Mouse (Mus musculus): ENCODE measurements around the gene Ptgdr.
"Not testable (repeated sequence)": the region's sequence is repeated elsewhere in the genome, so short reads cannot be mapped to it uniquely, and the experiment has no call there.

Gene Ptgdr

GRCm38 (mm10) chr14:44858868-44859613 is at the start of gene Ptgdr:
TSS of gene Ptgdr (minus strand) at chr14:44859375.
- no peak for DNase-seq

- DNase-seq = no peak
Measured at GRCm38 (mm10) chr14:44907774-44908173, 48.6 kb upstream of the Ptgdr start.

DNA sequence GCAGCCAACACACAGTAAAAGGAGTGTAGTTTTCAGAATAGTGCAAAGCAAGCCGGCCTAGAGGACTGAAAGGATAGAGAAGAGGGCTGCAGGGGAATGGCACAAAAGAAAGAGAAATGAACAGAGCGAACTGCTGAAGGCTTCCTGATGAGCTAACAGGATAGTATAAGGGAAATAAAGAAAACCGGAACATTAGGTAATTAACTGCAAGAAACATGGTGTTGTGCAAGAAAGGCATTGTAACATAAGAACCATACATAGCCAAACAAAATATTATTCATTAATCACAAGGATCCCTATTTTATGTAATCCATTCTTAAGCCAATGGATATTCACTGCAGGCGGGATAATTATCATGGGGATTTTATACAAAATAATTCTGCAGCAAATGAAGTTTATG is 45.0 kb upstream of the Ptgdr start:
- no peak for DNase-seq

DNA sequence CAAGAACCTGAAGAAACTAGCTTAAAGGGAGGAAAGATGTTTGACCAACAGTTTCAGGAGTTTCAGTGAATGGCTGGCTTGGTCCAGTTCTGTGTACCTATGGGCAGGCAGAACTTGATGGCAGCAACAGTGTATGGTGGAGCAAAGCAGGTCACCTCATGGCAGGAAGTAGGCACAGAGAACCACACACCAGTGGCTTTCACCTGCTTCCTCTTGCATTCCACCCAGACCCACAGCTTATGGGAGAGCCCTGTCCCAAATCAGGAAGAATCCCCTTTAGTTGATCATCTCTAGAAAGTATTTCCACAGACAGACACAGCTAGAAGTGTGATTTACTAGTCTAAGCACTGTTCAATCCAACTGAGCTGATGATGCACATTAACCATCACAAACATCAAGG is 42.6 kb upstream of the Ptgdr start:
- not testable (repeated sequence) for DNase-seq

GRCm38 (mm10) chr14:44891387-44892132 is 32.4 kb upstream of the Ptgdr start:
- DNase-seq = no peak

DNA sequence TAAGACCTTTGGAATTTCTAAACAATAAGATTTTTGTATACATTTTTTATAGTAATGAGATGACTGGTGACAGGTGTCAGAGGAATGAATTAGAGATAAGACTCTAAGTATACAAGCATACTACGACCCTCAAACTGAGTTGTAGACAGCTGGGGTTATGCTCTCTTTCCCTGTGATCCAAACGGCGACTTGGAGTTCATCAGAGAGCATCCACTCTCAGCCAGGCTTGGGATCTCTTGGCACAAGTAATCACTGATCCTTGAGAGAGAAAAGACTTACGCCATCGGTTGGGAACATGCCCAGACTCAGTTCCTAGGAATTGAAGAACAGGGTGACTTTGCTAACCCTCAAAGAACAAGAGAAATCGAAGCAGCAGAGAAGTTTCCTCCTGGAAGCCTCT is 10.5 kb upstream of the Ptgdr start:
- no peak for DNase-seq

- no peak for DNase-seq
Measured at GRCm38 (mm10) chr14:44865661-44866060, 6.5 kb upstream of the Ptgdr start.

- no peak for DNase-seq
Measured at GRCm38 (mm10) chr14:44863086-44863485, 3.9 kb upstream of the Ptgdr start.

DNA sequence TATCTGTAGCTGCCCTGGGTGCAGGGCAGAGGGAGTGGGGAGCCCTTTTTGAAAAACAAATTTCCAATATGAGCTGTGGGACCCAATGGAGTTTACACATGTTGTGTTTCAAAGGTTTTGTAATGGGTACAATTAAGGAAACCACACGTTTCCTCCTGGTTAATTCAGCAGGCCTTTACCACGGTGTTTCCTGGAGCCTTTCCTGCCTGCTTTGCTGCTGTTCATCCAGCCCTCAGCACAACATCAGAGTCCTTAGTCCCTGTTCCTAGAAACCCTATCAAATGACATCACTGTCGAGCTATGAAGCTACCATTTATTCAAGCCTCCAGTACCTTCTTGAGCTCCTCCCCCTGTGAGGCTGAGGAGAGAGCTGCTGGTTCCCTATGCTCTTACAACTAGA is 2.0 kb upstream of the Ptgdr start:
- DNase-seq = no peak

DNA sequence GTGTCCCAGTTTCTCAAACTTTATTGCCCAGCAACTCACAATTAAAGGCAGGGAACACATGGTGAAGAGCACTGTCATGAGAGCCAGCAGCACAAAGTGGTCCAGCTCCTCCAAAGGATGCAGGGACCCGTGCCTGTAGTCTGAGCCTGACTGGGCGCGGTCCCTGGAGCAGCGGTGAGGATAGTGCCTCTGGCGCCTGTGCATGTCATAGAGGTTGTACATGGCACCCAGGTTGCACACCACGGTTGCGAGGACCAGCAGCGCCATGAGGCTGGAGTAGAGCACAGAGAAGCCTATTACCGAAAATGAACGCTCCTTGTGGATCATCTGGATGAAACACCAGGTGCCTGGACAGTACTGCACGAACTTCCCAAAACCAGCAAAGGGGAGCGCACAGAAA is 803 bp downstream of the Ptgdr start:
- no peak for DNase-seq

- peak; percentile 35 for DNase-seq
Measured at GRCm38 (mm10) chr14:44850637-44851036, 8.5 kb downstream of the Ptgdr start.

GRCm38 (mm10) chr14:44847740-44848139 is 11.4 kb downstream of the Ptgdr start:
- no peak for DNase-seq

- no peak for DNase-seq
Measured at GRCm38 (mm10) chr14:44846558-44847263, 12.5 kb downstream of the Ptgdr start.

DNA sequence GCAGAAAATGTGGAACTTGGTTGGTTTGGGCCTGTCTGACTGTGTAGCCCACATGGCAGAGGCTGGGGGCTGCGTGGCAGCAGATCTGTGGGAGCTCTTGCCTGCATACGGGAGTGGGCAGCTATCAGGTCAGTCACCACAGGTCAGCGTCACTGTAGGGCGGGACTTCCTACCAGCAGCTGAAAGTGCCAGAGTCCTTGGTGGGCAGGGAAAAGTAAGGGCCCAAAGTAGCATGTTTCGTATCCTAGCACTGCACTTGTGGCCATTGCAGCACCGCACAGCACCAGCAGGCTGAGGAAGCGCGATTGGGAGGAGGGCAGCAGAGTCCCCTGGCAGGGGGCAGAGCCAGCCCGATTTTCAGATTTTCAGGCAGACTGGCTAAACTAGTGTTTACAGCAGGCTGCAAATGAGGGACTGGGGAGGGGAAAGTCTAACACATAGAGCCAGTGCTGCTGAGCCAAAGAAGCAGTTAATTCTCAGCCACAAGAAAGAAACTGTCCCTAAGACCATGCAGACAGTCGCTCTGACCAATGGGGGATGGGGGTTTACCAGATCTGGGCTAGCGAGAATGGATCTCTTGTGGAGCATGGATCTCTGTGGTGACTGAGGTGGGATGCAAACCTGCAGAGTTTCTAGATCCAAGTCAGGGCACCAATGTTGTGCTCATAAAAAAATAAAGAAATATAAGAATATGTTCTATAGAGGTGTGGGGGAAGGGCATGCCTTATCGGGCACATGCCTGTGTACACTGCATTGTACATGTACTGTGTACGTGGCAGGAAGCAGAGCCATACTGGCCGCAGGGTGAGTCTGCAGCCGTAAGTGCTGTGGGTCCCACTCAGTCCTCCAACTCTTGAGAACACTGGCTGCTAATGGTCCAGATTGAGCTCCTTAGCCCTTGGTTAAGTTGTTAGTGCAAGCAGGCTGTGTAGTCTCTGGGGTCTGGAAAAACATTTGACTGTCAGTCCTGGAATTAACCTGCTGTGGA is 15.1 kb downstream of the Ptgdr start:
- no peak for DNase-seq

- no peak for DNase-seq
Measured at GRCm38 (mm10) chr14:44838685-44839084, 20.5 kb downstream of the Ptgdr start.

GRCm38 (mm10) chr14:44835132-44835531 is 24.0 kb downstream of the Ptgdr start:
- DNase-seq = peak; percentile 50

DNA sequence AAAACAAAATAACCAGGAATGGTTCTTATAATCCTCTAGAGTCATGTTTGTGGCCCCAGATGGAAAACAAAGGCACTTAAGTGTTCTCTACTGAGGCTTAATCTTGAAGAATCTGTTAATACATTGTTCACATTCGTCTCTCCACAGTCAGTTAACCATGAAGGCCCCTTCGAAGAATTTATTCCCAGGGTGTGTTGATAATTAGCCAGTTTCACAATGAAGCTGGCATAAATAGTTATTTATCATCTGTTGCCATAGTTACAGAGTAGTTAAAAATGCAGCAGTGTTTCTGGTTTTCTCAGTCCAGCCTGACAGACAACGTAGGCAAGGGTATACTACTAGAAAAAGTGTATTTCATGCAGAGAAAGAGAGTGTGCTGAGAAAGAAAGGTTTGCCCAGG is 25.0 kb downstream of the Ptgdr start:
- peak; percentile 76 for DNase-seq

- peak; percentile 58 for DNase-seq
Measured at GRCm38 (mm10) chr14:44833096-44833495, 26.1 kb downstream of the Ptgdr start.

DNA sequence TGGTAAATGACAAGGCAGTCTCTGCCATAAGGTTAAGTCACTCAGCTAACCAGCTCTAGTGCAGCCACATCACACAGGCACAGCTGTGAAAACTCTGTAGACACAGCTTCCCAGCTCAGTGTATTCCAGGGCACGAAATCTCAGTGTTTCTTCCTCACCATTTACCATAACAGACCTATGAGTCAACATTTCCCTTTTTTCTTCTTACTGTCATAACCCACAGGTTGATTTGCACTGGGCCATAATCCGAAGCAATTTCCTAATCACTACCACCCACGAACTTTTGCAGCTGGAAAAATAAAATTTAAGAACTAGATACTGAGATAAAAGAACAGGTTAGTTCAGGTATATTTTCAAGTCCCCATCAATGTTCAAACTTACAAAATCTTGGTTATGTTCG is 31.4 kb downstream of the Ptgdr start:
- DNase-seq = no peak

DNA sequence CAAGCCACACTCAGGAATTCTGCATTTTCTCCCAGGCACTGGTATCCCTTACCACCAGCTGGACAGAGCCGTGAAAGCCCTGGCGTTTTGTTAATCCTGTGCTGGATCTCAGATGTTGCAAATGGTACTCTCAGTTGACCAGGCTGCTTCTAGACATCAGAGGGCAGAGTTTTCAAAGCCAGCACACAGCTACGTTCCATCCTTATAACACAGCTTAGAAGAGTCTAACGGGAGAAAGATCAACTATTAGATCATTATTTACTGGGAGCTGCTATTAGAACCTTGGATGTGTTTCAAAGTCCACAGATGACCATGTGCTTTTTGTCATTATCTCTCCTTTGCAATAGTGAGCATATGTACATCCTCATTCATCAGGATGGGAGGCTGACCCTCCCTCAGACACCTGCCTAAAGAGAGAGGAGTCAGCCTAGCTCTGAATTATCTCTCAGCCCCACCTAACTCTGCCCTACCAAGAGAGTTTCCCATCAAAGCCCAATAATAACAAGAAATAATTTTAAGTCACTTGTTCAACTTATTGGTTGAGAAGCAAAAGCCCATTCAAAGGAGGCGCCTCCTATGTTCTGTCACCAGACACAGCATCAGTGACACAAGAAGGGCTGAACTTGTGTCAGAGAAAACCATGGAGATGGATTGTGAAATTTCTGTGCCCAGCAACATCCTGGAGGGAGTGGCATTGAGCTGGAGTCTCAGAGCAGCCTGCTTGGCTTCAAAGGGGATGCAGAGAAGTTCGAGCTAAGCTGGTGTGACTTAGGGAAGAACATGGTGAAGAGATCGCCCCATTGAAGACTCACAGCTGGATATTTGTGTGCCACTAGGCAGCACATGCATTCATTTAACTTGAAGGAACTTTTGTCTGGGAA is 37.8 kb downstream of the Ptgdr start:
- no peak for DNase-seq

- DNase-seq = not testable (repeated sequence)
Measured at GRCm38 (mm10) chr14:44813152-44813551, 46.0 kb downstream of the Ptgdr start.

Data from kidney, adult 9 months (tissue).